Mouse (Mus musculus) hindbrain, embryonic 14.5 days (tissue): ENCODE results near the gene Rhpn2. TPM values are rescaled to one million over a fixed set of nuclear protein-coding genes. Genes with fewer than 3 reads are reported as not detected.
"Not testable (repeated sequence)": the region's sequence is repeated elsewhere in the genome, so short reads cannot be mapped to it uniquely, and the experiment has no call there.

Source experiments
- ATAC-seq: fragments of 200-750 bp; cut with Nextera tagmentation; 2 replicates; pipeline ENCODE4 v1.8.0; 2017; ENCODE audit warnings: moderate number of reproducible peaks, mild to moderate bottlenecking, moderate TSS enrichment, moderate library complexity; ENCODE audit not compliant: low FRiP score
- DNase-seq: peaks from one replicate; pipeline ENCODE4 v3.0.0-alpha.2; 2015; ENCODE audit warnings: low spot score
- H3K27ac ChIP-seq: fragments of 300-500 bp; sonication (generic); 2 replicates; pipeline ENCODE4 v1.5.1; 2014; ENCODE audit warnings: mild to moderate bottlenecking, moderate library complexity
- H3K27me3 ChIP-seq: fragments of 300-500 bp; sonication (generic); 2 replicates; pipeline ENCODE4 v1.6.1; 2014; ENCODE audit warnings: mild to moderate bottlenecking, low read length, mixed read lengths; ENCODE audit not compliant: control insufficient read depth, insufficient read depth
- H3K36me3 ChIP-seq: fragments of 300-500 bp; sonication (generic); replicated peaks from 2 replicates; pipeline ENCODE4 v1.6.1; 2014; ENCODE audit not compliant: control insufficient read depth, insufficient read depth
- H3K4me1 ChIP-seq: fragments of 300-500 bp; sonication (generic); replicated peaks from 2 replicates; pipeline ENCODE4 v1.6.1; 2014; ENCODE audit warnings: antibody characterized with exemption, low read length, mixed read lengths; ENCODE audit not compliant: control insufficient read depth, insufficient read depth
- H3K4me2 ChIP-seq: fragments of 300-500 bp; sonication (generic); replicated peaks from 2 replicates; pipeline ENCODE4 v1.6.1; 2014; ENCODE audit warnings: mild to moderate bottlenecking, moderate library complexity
- H3K4me3 ChIP-seq: fragments of 300-500 bp; sonication (generic); replicated peaks from 2 replicates; pipeline ENCODE4 v1.5.1; 2014; ENCODE audit warnings: mild to moderate bottlenecking, low read length
- H3K9ac ChIP-seq: fragments of 300-500 bp; sonication (generic); 2 replicates; pipeline ENCODE4 v1.6.1; 2014
- H3K9me3 ChIP-seq: fragments of 300-500 bp; sonication (generic); 2 replicates; pipeline ENCODE4 v1.6.1; 2016; ENCODE audit warnings: low read length; ENCODE audit not compliant: control insufficient read depth
- WGBS: fragments of 180-500 bp; shearing (Covaris S2); extraction: QIAGEN DNeasy Blood & Tissue Kit; methylation state at CpG from one replicate; pipeline ENCODE4 v1.1.7; 2014; 5-methylcytosine and 5-hydroxymethylcytosine counted together
- polyA plus RNA-seq: library from polyadenylated mRNA; unstranded; fragments of >200 nt; fragmentation: Nextera tagmentation; extraction: Ambion mirVana; gene quantifications from 2 replicates; pipeline ENCODE4 v1.2.1, GENCODE M21; 2014

The Rhpn2 gene
- polyA plus RNA-seq, 1 experiment from 2014 or later: 4.2 TPM

- WGBS: 81% methylated on average over 3 of the region's 3 CpGs
- DNase-seq, H3K27me3 ChIP-seq, H3K4me2 ChIP-seq, ATAC-seq, H3K36me3 ChIP-seq, H3K27ac ChIP-seq, H3K4me3 ChIP-seq, H3K9me3 ChIP-seq, H3K9ac ChIP-seq: not testable (repeated sequence)
- peaks cover 16% of the 10 kb centered on the region for H3K4me1 ChIP-seq
Observed at GRCm38 (mm10) chr7:35319221-35319620, 14.7 kb upstream of the Rhpn2 start.

DNA sequence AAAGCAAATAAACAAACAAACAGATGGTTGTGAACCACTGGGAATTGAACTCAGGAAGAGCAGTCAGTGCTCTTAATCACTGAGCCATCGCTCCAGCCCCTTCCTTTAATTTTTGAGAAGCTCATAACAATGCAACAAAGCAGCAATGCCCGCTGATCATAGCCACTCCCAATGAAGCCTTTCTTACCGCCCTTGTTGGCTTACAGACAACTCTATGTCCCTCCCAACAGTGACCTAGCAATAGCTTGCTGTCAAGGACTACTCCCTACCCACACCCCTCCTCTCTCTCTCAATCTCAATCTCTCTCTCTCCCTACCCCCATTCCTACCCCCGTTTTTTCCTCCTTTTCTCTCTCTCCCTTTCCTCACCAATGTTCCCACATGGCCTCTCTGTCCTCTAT lies 14.2 kb upstream of the Rhpn2 start:
- no peak for ATAC-seq

GRCm38 (mm10) chr7:35322161-35322560 lies 11.8 kb upstream of the Rhpn2 start:
- Histone ChIP-seq H3K27ac (no peak overlapping the region), H3K36me3 (no peaks in the 10 kb centered on the region), H3K9ac (no peak overlapping the region), H3K4me3 (no peak overlapping the region), H3K27me3 (no peaks in the 10 kb centered on the region), H3K4me2 (no peak overlapping the region), H3K4me1 (peaks cover 13% of the 10 kb centered on the region), H3K9me3 (no peaks in the 10 kb centered on the region)
- no peak for ATAC-seq
- 61% methylated on average over 3 of the region's 3 CpGs for WGBS
- DNase-seq: no peak

More for the DNA sequence above, 14.2 kb upstream of the Rhpn2 start:
- no peak overlapping the region for H3K4me2 ChIP-seq
- no peak overlapping the region for H3K4me3 ChIP-seq
- no peaks in the 10 kb centered on the region for H3K36me3 ChIP-seq
- H3K9me3 ChIP-seq: no peaks in the 10 kb centered on the region
- H3K4me1 ChIP-seq: peaks cover 16% of the 10 kb centered on the region
- H3K27me3 ChIP-seq: no peaks in the 10 kb centered on the region
- H3K27ac ChIP-seq: no peak overlapping the region
- DNase-seq: no peak
- no peak overlapping the region for H3K9ac ChIP-seq
- 76% methylated on average over 4 of the region's 4 CpGs for WGBS

DNA sequence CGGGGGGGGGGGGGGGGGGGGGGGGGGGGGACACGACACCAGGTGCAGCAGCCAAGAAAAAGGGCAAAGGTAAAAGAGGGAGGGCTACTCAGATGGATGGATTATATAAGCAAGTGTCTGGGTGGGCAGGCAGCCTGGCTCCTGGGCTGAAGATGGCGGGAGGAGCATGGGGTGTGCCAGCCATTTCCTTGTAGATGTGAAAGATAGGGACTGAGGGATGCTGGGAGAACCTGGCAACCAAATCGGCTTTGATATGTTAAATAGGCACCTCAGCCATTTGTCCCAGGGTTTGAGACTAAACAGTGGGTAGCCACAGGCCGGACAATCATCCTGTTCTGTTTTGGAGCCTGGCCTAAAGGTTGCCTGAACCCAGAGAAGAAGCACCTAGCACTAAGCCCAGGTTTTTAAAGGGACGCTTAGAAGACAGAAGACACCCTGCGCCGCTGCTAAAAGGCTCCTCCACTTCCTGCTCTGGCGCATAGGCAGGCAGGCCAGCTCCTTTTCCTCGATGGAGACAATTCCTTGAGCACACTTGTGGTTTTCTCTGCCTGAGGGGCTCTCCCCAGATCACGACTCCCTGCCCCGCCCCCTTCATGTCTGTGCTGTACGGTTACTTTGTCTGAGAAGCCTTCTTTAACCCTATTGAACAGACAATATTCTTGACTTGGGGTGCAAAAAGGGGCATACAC lies 11.1 kb upstream of the Rhpn2 start:
- no peaks in the 10 kb centered on the region for H3K36me3 ChIP-seq
- 8% methylated on average over 11 of the region's 13 CpGs for WGBS
- H3K27ac ChIP-seq: no peak overlapping the region
- peak overlapping the region; percentile 33 for H3K4me2 ChIP-seq
- no peaks in the 10 kb centered on the region for H3K9me3 ChIP-seq
- DNase-seq: no peak
- H3K4me3 ChIP-seq: no peak overlapping the region
- H3K27me3 ChIP-seq: no peaks in the 10 kb centered on the region
- 0 out of 2 replicates have a peak, but pooled peaks cover 7% of the 10 kb centered on the region for H3K4me1 ChIP-seq
- no peak for ATAC-seq
- no peak overlapping the region; the same call in 1 of the 2 replicates for H3K9ac ChIP-seq

- DNase-seq (no peak), ATAC-seq (no peak)
- Histone ChIP-seq H3K36me3 (no peaks in the 10 kb centered on the region), H3K27ac (no peak overlapping the region), H3K9me3 (no peaks in the 10 kb centered on the region), H3K4me2 (no peak overlapping the region), H3K4me3 (no peak overlapping the region), H3K4me1 (peaks cover 11% of the 10 kb centered on the region; the same call in 1 of the 2 replicates), H3K9ac (no peak overlapping the region), H3K27me3 (peaks cover 18% of the 10 kb centered on the region)
- 37% methylated on average over 3 of the region's 3 CpGs for WGBS
Observed at GRCm38 (mm10) chr7:35331590-35331989, 2.4 kb upstream of the Rhpn2 start.

GRCm38 (mm10) chr7:35333231-35333651 lies 729 bp upstream of the Rhpn2 start:
- WGBS: under 1% methylated on average over 19 of the region's 19 CpGs
- 0 out of 2 replicates have a peak, but pooled peaks have one; percentile 10 for ATAC-seq
- H3K27ac ChIP-seq: no peak overlapping the region
- H3K27me3 ChIP-seq: peaks cover 18% of the 10 kb centered on the region
- H3K4me1 ChIP-seq: peaks cover 11% of the 10 kb centered on the region; the same call in 1 of the 2 replicates
- H3K9ac ChIP-seq: peak overlapping the region; percentile 22; the same call in 1 of the 2 replicates
- peak; percentile 60 for DNase-seq
- no peaks in the 10 kb centered on the region for H3K9me3 ChIP-seq
- no peaks in the 10 kb centered on the region for H3K36me3 ChIP-seq
- H3K4me2 ChIP-seq: peak overlapping the region; percentile 96
- peak overlapping the region; percentile 60 for H3K4me3 ChIP-seq

DNA sequence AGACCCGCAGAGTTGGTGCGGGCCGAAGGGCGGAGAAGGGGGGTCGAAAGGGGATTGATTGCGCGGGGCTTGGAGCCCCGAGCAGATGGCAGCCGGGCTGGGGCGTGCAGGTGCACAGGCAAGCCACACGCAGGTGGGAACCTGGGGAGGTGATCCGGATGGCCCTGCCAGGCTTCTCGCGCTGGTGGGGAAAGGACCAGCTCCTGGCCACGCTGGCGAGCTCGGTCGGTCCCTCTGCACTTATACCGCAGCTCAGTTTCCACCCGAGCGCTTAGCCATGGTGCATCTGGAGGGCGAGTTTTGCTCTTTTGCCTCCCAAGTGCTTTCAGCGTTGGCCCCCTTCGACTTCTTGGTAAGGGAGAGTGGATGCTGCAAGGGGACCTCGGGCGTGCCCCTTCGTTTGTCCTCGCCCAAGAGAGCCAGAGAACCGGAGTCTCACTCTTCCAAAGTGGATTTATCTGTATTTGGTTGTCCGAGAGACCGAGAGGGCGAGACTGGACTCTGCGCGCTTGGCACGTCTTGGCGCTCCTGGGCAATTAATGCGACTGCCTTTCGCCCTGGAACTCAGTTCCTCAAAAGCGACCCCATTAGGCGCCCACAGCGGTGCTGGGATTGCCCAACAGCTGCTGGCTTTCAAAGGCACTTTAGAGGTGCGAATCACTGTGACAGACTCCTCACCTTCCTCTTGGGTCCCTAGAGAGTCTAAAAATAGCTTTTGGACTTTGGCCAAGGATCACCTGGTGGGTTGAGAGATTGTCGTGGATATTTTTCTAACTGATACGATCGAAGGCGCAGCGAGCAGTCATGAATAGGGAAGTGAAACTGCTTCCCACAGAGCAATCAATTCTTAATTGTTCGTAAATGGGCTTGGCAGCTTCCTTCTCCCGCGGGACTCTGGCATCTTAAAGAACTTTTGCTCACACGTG lies 820 bp downstream of the Rhpn2 start:
- DNase-seq (peak; percentile 39), ATAC-seq (peak; percentile 4)
- Histone ChIP-seq H3K9ac (peak overlapping the region; percentile 56), H3K4me3 (peak overlapping the region; percentile 60), H3K4me1 (peaks cover 11% of the 10 kb centered on the region; the same call in 1 of the 2 replicates), H3K27ac (no peak overlapping the region), H3K4me2 (peak overlapping the region; percentile 96), H3K27me3 (peaks cover 18% of the 10 kb centered on the region), H3K36me3 (no peaks in the 10 kb centered on the region), H3K9me3 (no peaks in the 10 kb centered on the region)
- under 1% methylated on average over 51 of the region's 51 CpGs for WGBS

- peaks cover 5% of the 10 kb centered on the region; the same call in 1 of the 2 replicates for H3K4me1 ChIP-seq
- DNase-seq: no peak
- no peaks in the 10 kb centered on the region for H3K36me3 ChIP-seq
- H3K27me3 ChIP-seq: peaks cover 7% of the 10 kb centered on the region; the same call in 1 of the 2 replicates
- no peak for ATAC-seq
- H3K27ac ChIP-seq: no peak overlapping the region
- WGBS: 13% methylated on average over 5 of the region's 5 CpGs
- H3K9me3 ChIP-seq: no peaks in the 10 kb centered on the region
- no peak overlapping the region for H3K9ac ChIP-seq
- no peak overlapping the region for H3K4me3 ChIP-seq
- H3K4me2 ChIP-seq: no peak overlapping the region
Observed at GRCm38 (mm10) chr7:35340196-35340595, 6.2 kb downstream of the Rhpn2 start.

- Histone ChIP-seq H3K27me3 (no peaks in the 10 kb centered on the region), H3K27ac (no peak overlapping the region), H3K9me3 (no peaks in the 10 kb centered on the region), H3K36me3 (no peaks in the 10 kb centered on the region), H3K4me3 (no peak overlapping the region), H3K9ac (no peak overlapping the region), H3K4me1 (no peaks in the 10 kb centered on the region), H3K4me2 (no peak overlapping the region)
- WGBS: 84% methylated on average over 6 of the region's 6 CpGs
- ATAC-seq (no peak), DNase-seq (no peak)
Observed at GRCm38 (mm10) chr7:35341282-35341681, 7.3 kb downstream of the Rhpn2 start.
